Mouse (Mus musculus) hindbrain, embryonic 15.5 days (tissue): ENCODE results near the gene Sp8. TPM values are rescaled to one million over a fixed set of nuclear protein-coding genes. Genes with fewer than 3 reads are reported as not detected.
A peak's percentile ranks its signal among the peaks of the same experiment; 100 is the strongest.

Experiments
- ATAC-seq: fragments of 200-750 bp; cut with Nextera tagmentation; 2 replicates; pipeline ENCODE4 v1.8.0; 2017; ENCODE audit warnings: low read depth, moderate number of reproducible peaks, moderate TSS enrichment; ENCODE audit not compliant: low FRiP score
- H3K27ac ChIP-seq: fragments of 300-500 bp; sonication (generic); replicated peaks from 2 replicates; pipeline ENCODE4 v1.5.1; 2015; ENCODE audit warnings: mild to moderate bottlenecking, inconsistent platforms
- H3K27me3 ChIP-seq: fragments of 300-500 bp; sonication (generic); 2 replicates; pipeline ENCODE4 v1.6.1; 2015; ENCODE audit warnings: control low read depth, inconsistent platforms
- H3K36me3 ChIP-seq: fragments of 300-500 bp; sonication (generic); 2 replicates; pipeline ENCODE4 v1.6.1; 2015; ENCODE audit warnings: control low read depth, inconsistent platforms
- H3K4me1 ChIP-seq: fragments of 300-500 bp; sonication (generic); replicated peaks from 2 replicates; pipeline ENCODE4 v1.6.1; 2015; ENCODE audit warnings: control low read depth, inconsistent platforms
- H3K4me2 ChIP-seq: fragments of 300-500 bp; sonication (generic); 2 replicates; pipeline ENCODE4 v1.6.1; 2015; ENCODE audit warnings: moderate library complexity, mild to moderate bottlenecking, inconsistent platforms
- H3K4me3 ChIP-seq: fragments of 300-500 bp; sonication (generic); 2 replicates; pipeline ENCODE4 v1.5.1; 2015; ENCODE audit warnings: mild to moderate bottlenecking, inconsistent platforms
- H3K9ac ChIP-seq: fragments of 300-500 bp; sonication (generic); 2 replicates; pipeline ENCODE4 v1.6.1; 2015; ENCODE audit warnings: inconsistent platforms
- H3K9me3 ChIP-seq: fragments of 300-500 bp; sonication (generic); 2 replicates; pipeline ENCODE4 v1.6.1; 2016; ENCODE audit warnings: control low read depth, inconsistent platforms
- WGBS: fragments of 180-500 bp; shearing (Covaris S2); methylation state at CpG from one replicate; pipeline ENCODE4 v1.1.7; 2015; 5-methylcytosine and 5-hydroxymethylcytosine counted together
- polyA plus RNA-seq: library from polyadenylated mRNA; unstranded; fragments of >200 nt; fragmentation: Nextera tagmentation; extraction: Ambion mirVana; gene quantifications from 2 replicates; pipeline ENCODE4 v1.2.1, GENCODE M21; 2015

Gene Sp8
- polyA plus RNA-seq, 1 experiment from 2014 or later: 3.0 TPM

GRCm38 (mm10) chr12:118841381-118841922 is 4.7 kb upstream of the Sp8 start:
- H3K9me3 ChIP-seq: no peaks in the 10 kb centered on the region
- no peak for ATAC-seq
- H3K9ac ChIP-seq: no peak overlapping the region
- WGBS: 7% methylated on average over 5 of the region's 5 CpGs
- H3K4me3 ChIP-seq: no peak overlapping the region
- no peaks in the 10 kb centered on the region for H3K36me3 ChIP-seq
- no peak overlapping the region for H3K27ac ChIP-seq
- no peak overlapping the region for H3K4me2 ChIP-seq
- H3K27me3 ChIP-seq: peaks cover 90% of the 10 kb centered on the region
- peaks cover 13% of the 10 kb centered on the region for H3K4me1 ChIP-seq

DNA sequence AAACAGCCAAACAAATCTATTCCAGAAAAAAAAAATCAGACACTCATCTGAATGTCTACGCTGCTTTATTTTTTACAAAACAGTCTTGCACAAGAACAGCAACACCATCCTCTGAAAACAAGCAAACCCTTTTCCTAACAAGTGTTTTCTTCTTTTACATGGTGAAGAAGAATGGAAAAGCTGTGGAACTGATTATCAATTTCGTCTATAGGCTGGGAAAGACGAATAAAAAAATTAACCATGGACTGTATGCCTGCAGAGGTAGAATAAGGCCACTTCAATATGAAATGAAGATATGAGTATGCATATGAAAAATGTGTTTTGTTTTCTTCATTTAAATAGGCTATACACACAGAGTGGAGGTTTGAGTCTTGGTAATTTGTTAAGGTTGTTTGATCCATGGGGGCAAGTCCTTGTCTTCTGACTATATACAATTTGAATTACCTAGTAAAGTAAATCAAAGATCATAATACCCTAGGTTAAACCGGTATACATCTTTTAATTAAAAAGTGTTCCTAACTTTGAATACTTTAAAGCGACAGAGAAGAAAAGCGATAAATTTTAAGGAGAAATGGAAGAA is 4.1 kb upstream of the Sp8 start:
- Histone ChIP-seq H3K27ac (no peak overlapping the region), H3K9me3 (no peaks in the 10 kb centered on the region), H3K4me2 (no peak overlapping the region), H3K9ac (no peak overlapping the region), H3K36me3 (no peaks in the 10 kb centered on the region), H3K4me3 (no peak overlapping the region), H3K4me1 (peaks cover 13% of the 10 kb centered on the region), H3K27me3 (peaks cover 90% of the 10 kb centered on the region)
- 16% methylated on average over 6 of the region's 6 CpGs for WGBS
- no peak for ATAC-seq

- Histone ChIP-seq H3K9ac (no peak overlapping the region), H3K9me3 (no peaks in the 10 kb centered on the region), H3K4me2 (peak overlapping the region; percentile 42), H3K4me3 (peak overlapping the region; percentile 6; the same call in 1 of the 2 replicates), H3K36me3 (no peaks in the 10 kb centered on the region), H3K4me1 (peaks cover 11% of the 10 kb centered on the region), H3K27ac (no peak overlapping the region), H3K27me3 (peaks cover 86% of the 10 kb centered on the region)
- under 1% methylated on average over 33 of the region's 33 CpGs for WGBS
- peak; percentile 49; the same call in 1 of the 2 replicates for ATAC-seq
Measured at GRCm38 (mm10) chr12:118842671-118843411, 3.3 kb upstream of the Sp8 start.

- H3K4me3 ChIP-seq: no peak overlapping the region
- no peak overlapping the region for H3K4me2 ChIP-seq
- H3K27me3 ChIP-seq: peaks cover 80% of the 10 kb centered on the region
- no peaks in the 10 kb centered on the region for H3K36me3 ChIP-seq
- H3K9ac ChIP-seq: no peak overlapping the region
- H3K9me3 ChIP-seq: no peaks in the 10 kb centered on the region
- H3K27ac ChIP-seq: no peak overlapping the region
- H3K4me1 ChIP-seq: peaks cover 24% of the 10 kb centered on the region
- ATAC-seq: no peak
Measured at GRCm38 (mm10) chr12:118844111-118844510, 2.0 kb upstream of the Sp8 start.

- Histone ChIP-seq H3K4me1 (peaks cover 30% of the 10 kb centered on the region), H3K27ac (no peak overlapping the region), H3K27me3 (peaks cover 75% of the 10 kb centered on the region), H3K4me3 (no peak overlapping the region), H3K9me3 (no peaks in the 10 kb centered on the region), H3K36me3 (no peaks in the 10 kb centered on the region), H3K4me2 (no peak overlapping the region), H3K9ac (no peak overlapping the region)
- no peak for ATAC-seq
- 24% methylated on average over 3 of the region's 3 CpGs for WGBS
Measured at GRCm38 (mm10) chr12:118844841-118845240, 1.3 kb upstream of the Sp8 start.

GRCm38 (mm10) chr12:118845351-118845750 is 778 bp upstream of the Sp8 start:
- Histone ChIP-seq H3K9me3 (no peaks in the 10 kb centered on the region), H3K4me1 (peaks cover 30% of the 10 kb centered on the region), H3K4me3 (no peak overlapping the region), H3K27me3 (peaks cover 75% of the 10 kb centered on the region), H3K36me3 (no peaks in the 10 kb centered on the region), H3K27ac (no peak overlapping the region), H3K4me2 (no peak overlapping the region), H3K9ac (no peak overlapping the region)
- 17% methylated on average over 3 of the region's 3 CpGs for WGBS
- no peak for ATAC-seq

- Histone ChIP-seq H3K27me3 (peaks cover 72% of the 10 kb centered on the region), H3K9ac (0 out of 2 replicates have a peak overlapping the region, but pooled peaks have one; percentile 7), H3K4me2 (peak overlapping the region; percentile 60), H3K27ac (no peak overlapping the region), H3K36me3 (no peaks in the 10 kb centered on the region), H3K9me3 (no peaks in the 10 kb centered on the region), H3K4me3 (peak overlapping the region; percentile 41), H3K4me1 (peaks cover 30% of the 10 kb centered on the region)
- under 1% methylated on average over 59 of the region's 59 CpGs for WGBS
- peak; percentile 55 for ATAC-seq
Measured at GRCm38 (mm10) chr12:118846649-118847321, 656 bp downstream of the Sp8 start.

DNA sequence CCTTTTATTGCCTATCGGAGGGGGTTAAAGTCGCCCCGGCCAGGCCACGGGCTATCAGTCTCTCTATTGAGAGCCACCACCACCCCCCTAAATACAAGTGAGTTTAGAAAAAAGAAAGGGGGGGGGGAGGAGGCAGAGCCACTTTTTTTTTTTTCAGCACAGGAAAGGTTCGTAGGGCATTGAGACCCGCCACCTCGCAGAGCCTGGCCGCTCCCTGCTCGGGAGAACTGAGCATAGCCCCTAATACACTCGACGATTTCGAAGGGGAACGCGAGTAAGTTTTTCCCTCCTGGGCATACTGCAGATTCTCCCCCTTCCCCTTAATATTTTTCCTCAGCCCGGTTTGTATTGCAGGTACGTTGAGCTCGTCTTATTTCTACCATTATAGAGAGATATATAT is 1.3 kb downstream of the Sp8 start:
- H3K4me3 ChIP-seq: peak overlapping the region; percentile 41
- H3K36me3 ChIP-seq: no peaks in the 10 kb centered on the region
- H3K9me3 ChIP-seq: no peaks in the 10 kb centered on the region
- no peak; the same call in 1 of the 2 replicates for ATAC-seq
- peak overlapping the region; percentile 60 for H3K4me2 ChIP-seq
- H3K9ac ChIP-seq: no peak overlapping the region
- H3K27ac ChIP-seq: no peak overlapping the region
- H3K4me1 ChIP-seq: peaks cover 30% of the 10 kb centered on the region
- under 1% methylated on average over 17 of the region's 17 CpGs for WGBS
- peaks cover 74% of the 10 kb centered on the region for H3K27me3 ChIP-seq

GRCm38 (mm10) chr12:118847861-118848495 is 1.8 kb downstream of the Sp8 start:
- H3K27ac ChIP-seq: no peak overlapping the region
- H3K36me3 ChIP-seq: no peaks in the 10 kb centered on the region
- no peaks in the 10 kb centered on the region for H3K9me3 ChIP-seq
- no peak for ATAC-seq
- H3K27me3 ChIP-seq: peaks cover 73% of the 10 kb centered on the region
- peaks cover 29% of the 10 kb centered on the region for H3K4me1 ChIP-seq
- H3K9ac ChIP-seq: no peak overlapping the region; the same call in 1 of the 2 replicates
- 1% methylated on average over 23 of the region's 23 CpGs for WGBS
- H3K4me3 ChIP-seq: peak overlapping the region; percentile 41
- H3K4me2 ChIP-seq: peak overlapping the region; percentile 48

GRCm38 (mm10) chr12:118848496-118849202 is 2.5 kb downstream of the Sp8 start:
- Histone ChIP-seq H3K9me3 (no peaks in the 10 kb centered on the region), H3K36me3 (no peaks in the 10 kb centered on the region), H3K4me1 (peaks cover 27% of the 10 kb centered on the region), H3K27ac (0 out of 2 replicates have a peak overlapping the region, but pooled peaks have one; percentile 5), H3K4me2 (peak overlapping the region; percentile 48), H3K27me3 (peaks cover 73% of the 10 kb centered on the region), H3K9ac (peak overlapping the region; percentile 8; the same call in 1 of the 2 replicates), H3K4me3 (peak overlapping the region; percentile 41)
- no peak; the same call in 1 of the 2 replicates for ATAC-seq
- under 1% methylated on average over 79 of the region's 80 CpGs for WGBS

DNA sequence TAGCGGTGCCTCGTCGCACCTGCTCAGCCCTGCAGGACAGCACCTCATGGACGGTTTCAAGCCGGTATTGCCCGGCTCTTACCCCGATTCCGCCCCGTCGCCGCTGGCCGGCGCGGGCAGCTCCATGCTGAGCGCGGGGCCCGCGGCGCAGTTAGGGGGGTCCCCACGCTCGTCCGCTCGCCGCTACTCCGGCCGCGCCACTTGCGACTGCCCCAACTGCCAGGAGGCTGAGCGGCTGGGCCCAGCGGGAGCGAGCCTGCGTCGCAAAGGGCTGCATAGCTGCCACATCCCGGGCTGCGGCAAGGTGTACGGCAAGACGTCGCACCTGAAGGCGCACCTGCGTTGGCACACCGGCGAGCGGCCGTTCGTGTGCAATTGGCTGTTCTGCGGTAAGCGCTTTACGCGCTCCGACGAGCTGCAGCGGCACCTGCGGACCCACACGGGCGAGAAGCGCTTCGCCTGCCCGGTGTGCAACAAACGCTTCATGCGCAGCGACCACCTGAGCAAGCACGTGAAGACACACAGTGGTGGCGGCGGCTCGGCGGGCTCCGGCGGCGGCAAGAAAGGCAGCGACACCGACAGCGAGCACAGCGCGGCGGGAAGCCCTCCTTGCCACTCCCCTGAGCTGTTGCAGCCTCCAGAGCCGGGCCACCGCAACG is 3.2 kb downstream of the Sp8 start:
- under 1% methylated on average over 78 of the region's 78 CpGs for WGBS
- no peak overlapping the region for H3K27ac ChIP-seq
- H3K4me1 ChIP-seq: peaks cover 29% of the 10 kb centered on the region
- no peaks in the 10 kb centered on the region for H3K9me3 ChIP-seq
- H3K27me3 ChIP-seq: peaks cover 69% of the 10 kb centered on the region
- no peak for ATAC-seq
- no peaks in the 10 kb centered on the region for H3K36me3 ChIP-seq
- peak overlapping the region; percentile 48 for H3K4me2 ChIP-seq
- peak overlapping the region; percentile 8; the same call in 1 of the 2 replicates for H3K9ac ChIP-seq
- H3K4me3 ChIP-seq: peak overlapping the region; percentile 41
